Mouse (Mus musculus): ENCODE results near the gene Ntng2. TPM values are rescaled to one million over a fixed set of nuclear protein-coding genes. Genes with fewer than 3 reads are reported as not detected.

The Ntng2 gene
- polyA plus RNA-seq, 1 experiment from 2014 or later: 0.33 TPM

DNA sequence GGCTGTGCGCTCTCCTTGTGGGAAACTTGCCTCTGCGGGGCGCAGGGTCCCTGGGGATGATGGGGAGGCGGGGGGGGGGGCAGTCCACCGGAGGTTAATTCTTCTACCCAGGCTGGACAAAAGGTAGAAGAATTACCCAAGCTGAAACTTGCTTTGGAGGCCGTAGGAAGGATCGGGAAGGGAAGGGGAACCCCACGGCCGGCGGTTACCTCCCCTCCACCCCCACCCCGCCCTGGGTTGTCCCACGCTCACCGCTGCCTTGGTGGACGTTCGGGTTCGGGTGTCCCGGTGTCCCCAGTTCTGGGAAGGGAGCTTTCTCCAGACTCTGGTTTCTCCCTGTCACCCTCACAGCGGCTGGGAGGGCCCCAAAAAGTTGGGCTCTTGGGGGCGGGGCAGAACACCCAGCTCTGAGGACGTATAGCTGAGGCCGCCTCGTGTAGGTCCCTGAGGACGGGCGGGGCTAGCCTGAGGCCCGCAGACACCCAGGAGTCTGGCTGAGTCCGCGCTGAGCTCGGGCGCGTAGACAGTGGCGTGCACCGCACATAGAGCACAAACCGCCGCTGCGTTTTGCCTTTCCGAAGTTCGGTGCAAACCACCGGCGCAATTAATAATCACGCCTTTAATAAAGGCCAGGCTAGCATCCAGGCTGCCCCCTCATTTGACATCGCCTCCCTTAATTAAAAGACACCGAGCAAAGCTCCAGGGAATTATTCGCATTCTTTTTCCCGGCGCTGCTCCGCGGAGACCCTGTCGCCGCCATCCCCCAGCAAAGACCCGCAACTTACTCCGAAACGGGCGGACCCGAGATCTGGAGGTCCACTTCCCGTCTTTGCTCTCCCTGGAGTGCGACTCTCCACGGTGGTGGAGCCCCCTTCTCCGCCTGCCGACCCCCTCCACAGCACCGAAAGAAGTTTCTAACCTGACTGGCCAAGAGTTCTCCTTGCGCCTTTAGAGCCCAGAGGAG is 1.4 kb downstream of the Ntng2 start:
- peak overlapping the region; percentile 67 for H3K4me3 ChIP-seq
- H3K27me3 ChIP-seq (replicated peaks): peaks cover 95% of the 10 kb centered on the region
- peak overlapping the region; percentile 99 for H3K4me2 ChIP-seq
- H3K36me3 ChIP-seq: no peaks in the 10 kb centered on the region
- ATAC-seq (ENCODE audit: insufficient number of reproducible peaks, low FRiP score): no peak
- peak overlapping the region; percentile 69 for H3K9ac ChIP-seq
- no peaks in the 10 kb centered on the region for H3K9me3 ChIP-seq (replicated peaks)
- peaks cover 38% of the 10 kb centered on the region for H3K4me1 ChIP-seq (replicated peaks)
- H3K27ac ChIP-seq (ENCODE audit: poor library complexity, severe bottlenecking): no peak overlapping the region
- 1% methylated on average over 61 of the region's 61 CpGs for WGBS

DNA sequence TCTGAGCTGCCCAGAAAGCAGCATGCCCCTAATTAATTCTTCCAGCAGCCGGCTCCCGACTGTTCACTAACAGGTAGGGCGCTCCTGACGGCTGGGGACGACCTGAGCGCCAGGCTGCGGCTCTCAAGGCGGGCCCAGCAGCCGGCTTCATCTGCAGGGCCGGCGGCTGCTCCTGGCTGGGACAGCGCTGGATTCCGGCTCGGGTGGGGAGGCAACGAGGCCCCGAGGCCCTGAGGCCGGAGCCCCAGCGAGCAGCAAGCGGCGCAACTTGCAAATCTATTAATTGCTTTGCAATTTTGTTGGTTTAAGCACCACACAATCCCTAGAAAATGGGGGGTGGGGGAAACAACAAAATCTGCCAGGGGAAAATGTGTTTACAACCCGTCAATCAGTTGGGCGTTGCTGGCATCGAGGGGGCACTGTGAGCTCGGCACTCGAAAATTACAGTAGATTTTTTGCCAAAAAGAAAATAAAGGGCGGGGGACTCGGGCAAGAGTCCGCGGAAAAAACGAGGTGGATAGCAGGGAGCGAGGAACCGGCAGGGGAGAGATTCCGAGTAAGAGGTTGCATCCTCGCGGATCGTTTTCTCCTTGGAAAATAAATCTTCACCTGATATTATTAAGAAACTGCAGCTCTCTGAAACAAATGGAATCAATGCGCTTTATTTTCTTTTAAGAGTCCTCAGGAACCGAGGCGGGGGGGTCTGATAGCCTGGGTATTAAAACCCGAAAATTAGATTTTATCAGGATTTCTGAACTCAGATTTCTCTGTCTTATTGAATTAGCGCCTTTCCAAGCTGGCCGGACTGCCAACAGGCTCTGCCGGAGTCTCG is 2.3 kb downstream of the Ntng2 start:
- H3K4me3 ChIP-seq: peak overlapping the region; percentile 67
- peaks cover 44% of the 10 kb centered on the region for H3K4me1 ChIP-seq (replicated peaks)
- ATAC-seq (ENCODE audit: insufficient number of reproducible peaks, low FRiP score): no peak
- H3K4me2 ChIP-seq: peak overlapping the region; percentile 99
- H3K9me3 ChIP-seq (replicated peaks): no peaks in the 10 kb centered on the region
- WGBS: under 1% methylated on average over 44 of the region's 44 CpGs
- H3K27me3 ChIP-seq (replicated peaks): peaks cover 95% of the 10 kb centered on the region
- no peaks in the 10 kb centered on the region for H3K36me3 ChIP-seq
- 0 out of 2 replicates have a peak overlapping the region, but pooled peaks have one; percentile 69 for H3K9ac ChIP-seq
- H3K27ac ChIP-seq (ENCODE audit: poor library complexity, severe bottlenecking): no peak overlapping the region

DNA sequence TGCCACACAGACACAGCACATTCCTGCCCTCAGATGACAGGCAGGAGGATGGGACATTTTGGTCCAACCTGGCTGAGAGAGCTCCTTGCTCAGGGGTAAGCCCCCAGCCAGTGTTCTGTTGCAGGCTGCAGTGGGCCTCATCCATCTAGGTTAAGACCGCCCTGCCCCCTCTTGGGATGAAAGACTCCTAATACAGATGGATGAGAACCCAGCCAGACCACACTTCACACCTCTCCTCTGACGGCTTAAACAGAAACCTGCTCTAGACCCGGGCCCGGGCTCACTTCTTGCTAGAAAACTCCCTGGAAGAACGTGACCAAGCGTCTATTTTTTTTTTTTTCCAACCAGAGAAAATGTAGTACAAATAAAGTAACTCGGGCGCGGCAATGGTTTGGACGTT is 3.0 kb downstream of the Ntng2 start:
- 7% methylated on average over 10 of the region's 10 CpGs for WGBS

DNA sequence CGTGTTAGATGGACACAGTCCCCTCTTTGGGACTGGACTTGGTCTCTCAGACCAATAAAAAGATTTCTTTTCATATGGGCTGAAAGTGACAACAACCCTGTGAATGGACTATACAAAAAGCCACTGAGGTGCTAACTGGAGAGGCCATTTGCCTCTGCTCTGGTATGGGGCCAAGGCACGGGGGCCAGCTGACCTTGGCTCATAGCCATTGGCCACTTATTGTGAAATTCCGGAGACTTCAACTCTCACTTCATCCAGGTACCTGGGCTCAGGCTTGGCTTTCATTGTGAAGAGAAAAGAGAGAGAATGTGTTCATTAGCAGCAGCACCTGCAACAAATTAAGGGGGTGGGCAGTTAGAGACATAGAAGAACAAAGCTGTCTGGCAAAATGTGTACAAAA is 4.3 kb downstream of the Ntng2 start:
- H3K9me3 ChIP-seq (replicated peaks): no peaks in the 10 kb centered on the region; the same call in 1 of the 2 replicates
- 45% methylated on average over 3 of the region's 3 CpGs for WGBS
- H3K36me3 ChIP-seq: no peaks in the 10 kb centered on the region
- H3K4me2 ChIP-seq: no peak overlapping the region
- ATAC-seq (ENCODE audit: insufficient number of reproducible peaks, low FRiP score): no peak
- peaks cover 43% of the 10 kb centered on the region for H3K4me1 ChIP-seq (replicated peaks)
- H3K4me3 ChIP-seq: no peak overlapping the region
- H3K27me3 ChIP-seq (replicated peaks): peaks cover 81% of the 10 kb centered on the region
- no peak overlapping the region for H3K27ac ChIP-seq (ENCODE audit: poor library complexity, severe bottlenecking)
- no peak overlapping the region for H3K9ac ChIP-seq

More for the DNA sequence above, 3.0 kb downstream of the Ntng2 start:
- Histone ChIP-seq H3K4me2 (peak overlapping the region; percentile 99), H3K36me3 (no peaks in the 10 kb centered on the region), H3K27me3 (replicated peaks) (peaks cover 94% of the 10 kb centered on the region), H3K4me3 (peak overlapping the region; percentile 67; the same call in 1 of the 2 replicates), H3K4me1 (replicated peaks) (peaks cover 45% of the 10 kb centered on the region), H3K9me3 (replicated peaks) (no peaks in the 10 kb centered on the region), H3K9ac (no peak overlapping the region), H3K27ac (ENCODE audit: poor library complexity, severe bottlenecking) (no peak overlapping the region)
- ATAC-seq (ENCODE audit: insufficient number of reproducible peaks, low FRiP score): no peak

DNA sequence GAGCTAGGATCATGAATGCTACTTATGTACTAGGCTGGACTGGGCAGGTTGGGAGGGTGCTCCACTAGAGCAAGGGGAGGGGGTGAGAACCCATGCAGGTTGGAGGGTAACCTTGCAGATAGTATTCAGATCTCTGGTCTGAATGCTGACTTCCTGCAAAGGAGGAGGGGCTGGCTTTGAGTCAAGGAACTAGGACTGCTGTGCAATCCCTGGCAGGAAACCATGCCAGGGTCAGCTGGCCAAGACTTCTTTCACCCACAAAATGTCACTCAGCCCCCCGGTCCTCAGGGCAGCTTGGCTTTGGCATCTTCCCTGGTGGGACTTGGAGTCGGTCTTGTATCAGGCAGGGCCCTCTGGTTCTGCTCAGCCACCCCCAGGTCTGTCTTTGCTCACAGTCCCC is 5.4 kb downstream of the Ntng2 start:
- H3K36me3 ChIP-seq: no peaks in the 10 kb centered on the region
- ATAC-seq (ENCODE audit: insufficient number of reproducible peaks, low FRiP score): no peak
- no peak overlapping the region; the same call in 1 of the 2 replicates for H3K9ac ChIP-seq
- H3K27ac ChIP-seq (ENCODE audit: poor library complexity, severe bottlenecking): no peak overlapping the region
- WGBS: 75% methylated on average over 2 of the region's 2 CpGs
- no peaks in the 10 kb centered on the region; the same call in 1 of the 2 replicates for H3K9me3 ChIP-seq (replicated peaks)
- H3K27me3 ChIP-seq (replicated peaks): peaks cover 69% of the 10 kb centered on the region
- H3K4me3 ChIP-seq: no peak overlapping the region
- H3K4me1 ChIP-seq (replicated peaks): peaks cover 33% of the 10 kb centered on the region
- no peak overlapping the region for H3K4me2 ChIP-seq

DNA sequence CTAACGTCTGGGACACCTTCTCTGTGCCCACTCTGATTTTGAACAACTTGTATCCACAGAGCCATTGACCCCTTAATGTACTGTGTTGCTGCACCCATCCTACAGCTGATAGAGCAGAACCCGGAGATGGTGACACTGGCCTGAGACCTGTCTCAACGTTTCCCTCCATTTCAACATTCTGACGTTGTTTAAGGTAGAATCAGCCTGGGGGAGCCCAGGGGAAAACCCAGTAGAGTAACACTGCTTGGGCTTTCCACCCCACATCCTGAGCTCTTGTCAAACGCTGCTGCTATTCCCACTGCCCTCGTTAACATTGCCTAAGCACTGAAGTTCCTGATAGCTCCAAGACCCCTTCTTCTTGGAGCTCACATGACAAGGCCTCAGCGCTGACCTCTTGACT is 5.9 kb downstream of the Ntng2 start:
- no peak overlapping the region for H3K27ac ChIP-seq (ENCODE audit: poor library complexity, severe bottlenecking)
- no peak overlapping the region; the same call in 1 of the 2 replicates for H3K9ac ChIP-seq
- 60% methylated on average over 7 of the region's 7 CpGs for WGBS
- peaks cover 65% of the 10 kb centered on the region for H3K27me3 ChIP-seq (replicated peaks)
- H3K9me3 ChIP-seq (replicated peaks): no peaks in the 10 kb centered on the region; the same call in 1 of the 2 replicates
- H3K4me3 ChIP-seq: no peak overlapping the region
- H3K36me3 ChIP-seq: no peaks in the 10 kb centered on the region
- H3K4me1 ChIP-seq (replicated peaks): peaks cover 33% of the 10 kb centered on the region
- no peak for ATAC-seq (ENCODE audit: insufficient number of reproducible peaks, low FRiP score)
- H3K4me2 ChIP-seq: no peak overlapping the region

DNA sequence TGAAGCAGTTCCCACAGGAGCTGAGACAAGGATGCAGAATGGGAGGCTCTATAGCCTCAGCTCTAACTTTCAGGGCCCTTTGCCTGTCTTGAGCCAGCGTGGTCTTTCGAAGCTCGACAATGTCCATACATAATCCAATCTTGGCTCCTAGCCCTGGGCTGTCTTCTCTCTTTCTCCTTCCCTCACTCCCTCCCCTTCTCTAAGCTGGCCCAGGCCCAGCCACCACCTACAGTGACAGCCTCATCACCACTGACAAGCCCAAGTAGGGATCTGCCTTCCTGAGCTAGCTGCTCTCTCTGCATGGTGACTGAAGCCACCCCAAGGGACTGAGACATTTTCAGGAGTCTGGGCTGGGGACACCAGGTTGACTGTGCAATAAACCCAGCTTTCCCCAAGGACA is 6.5 kb downstream of the Ntng2 start:
- Histone ChIP-seq H3K36me3 (no peaks in the 10 kb centered on the region), H3K4me2 (no peak overlapping the region), H3K27ac (ENCODE audit: poor library complexity, severe bottlenecking) (no peak overlapping the region), H3K4me3 (no peak overlapping the region), H3K9ac (no peak overlapping the region), H3K27me3 (replicated peaks) (peaks cover 65% of the 10 kb centered on the region), H3K9me3 (replicated peaks) (no peaks in the 10 kb centered on the region; the same call in 1 of the 2 replicates), H3K4me1 (replicated peaks) (peaks cover 27% of the 10 kb centered on the region)
- WGBS: 70% methylated on average over 3 of the region's 3 CpGs
- ATAC-seq (ENCODE audit: insufficient number of reproducible peaks, low FRiP score): no peak

DNA sequence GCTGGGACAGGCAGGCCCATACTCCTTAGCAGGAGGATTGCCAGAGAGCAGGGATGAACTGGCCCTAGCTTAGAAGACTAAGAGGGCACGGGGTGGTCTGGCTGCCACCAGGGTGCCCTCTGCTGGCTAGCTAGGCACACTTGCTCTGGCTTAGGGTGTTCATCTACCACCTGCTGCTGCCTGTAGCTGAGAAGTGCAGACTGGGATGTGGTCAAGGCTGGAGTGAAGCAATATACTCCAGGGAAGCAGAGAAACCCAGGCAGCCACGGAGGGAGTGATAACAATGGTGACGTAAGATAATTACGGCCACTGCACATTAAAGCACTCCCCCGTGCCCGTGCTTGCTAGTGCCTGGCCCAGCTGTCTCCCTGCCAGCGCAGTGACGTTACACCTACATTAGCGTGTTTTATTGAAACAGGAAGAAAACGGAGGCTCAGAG is 7.4 kb downstream of the Ntng2 start:
- 37% methylated on average over 10 of the region's 10 CpGs for WGBS
- peak; percentile 51; the same call in 1 of the 2 replicates for ATAC-seq (ENCODE audit: insufficient number of reproducible peaks, low FRiP score)
- H3K27me3 ChIP-seq (replicated peaks): peaks cover 67% of the 10 kb centered on the region

DNA sequence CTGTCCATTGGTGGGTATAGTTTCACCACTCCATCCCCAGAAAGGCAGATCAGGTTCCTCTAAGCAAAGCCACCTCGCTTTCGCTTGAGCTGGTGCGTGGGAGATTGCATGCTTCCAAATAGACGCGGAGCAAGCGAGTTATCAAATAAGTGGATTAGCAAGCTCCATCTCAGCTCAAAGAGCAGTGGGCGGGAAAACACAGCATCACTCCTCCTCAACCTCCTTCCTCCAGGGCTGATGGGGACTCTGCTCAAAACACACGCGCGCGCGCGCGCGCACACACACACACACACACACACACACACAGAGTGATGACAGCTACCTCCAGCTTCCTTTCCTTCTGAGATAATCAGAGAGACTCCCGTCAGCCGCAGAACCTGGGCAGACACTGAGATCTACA is 13.5 kb downstream of the Ntng2 start:
- Histone ChIP-seq H3K4me3 (no peak overlapping the region), H3K36me3 (no peaks in the 10 kb centered on the region), H3K9me3 (replicated peaks) (no peaks in the 10 kb centered on the region; the same call in 1 of the 2 replicates), H3K9ac (no peak overlapping the region), H3K27me3 (replicated peaks) (peaks cover 45% of the 10 kb centered on the region), H3K4me1 (replicated peaks) (no peaks in the 10 kb centered on the region), H3K27ac (ENCODE audit: poor library complexity, severe bottlenecking) (no peak overlapping the region), H3K4me2 (no peak overlapping the region)
- 56% methylated on average over 17 of the region's 17 CpGs for WGBS
- ATAC-seq (ENCODE audit: insufficient number of reproducible peaks, low FRiP score): no peak

More for the DNA sequence above, 7.4 kb downstream of the Ntng2 start:
- Histone ChIP-seq H3K27ac (ENCODE audit: poor library complexity, severe bottlenecking) (no peak overlapping the region), H3K4me1 (replicated peaks) (peaks cover 17% of the 10 kb centered on the region), H3K9me3 (replicated peaks) (no peaks in the 10 kb centered on the region; the same call in 1 of the 2 replicates), H3K4me2 (no peak overlapping the region), H3K9ac (no peak overlapping the region), H3K4me3 (no peak overlapping the region), H3K36me3 (no peaks in the 10 kb centered on the region)

DNA sequence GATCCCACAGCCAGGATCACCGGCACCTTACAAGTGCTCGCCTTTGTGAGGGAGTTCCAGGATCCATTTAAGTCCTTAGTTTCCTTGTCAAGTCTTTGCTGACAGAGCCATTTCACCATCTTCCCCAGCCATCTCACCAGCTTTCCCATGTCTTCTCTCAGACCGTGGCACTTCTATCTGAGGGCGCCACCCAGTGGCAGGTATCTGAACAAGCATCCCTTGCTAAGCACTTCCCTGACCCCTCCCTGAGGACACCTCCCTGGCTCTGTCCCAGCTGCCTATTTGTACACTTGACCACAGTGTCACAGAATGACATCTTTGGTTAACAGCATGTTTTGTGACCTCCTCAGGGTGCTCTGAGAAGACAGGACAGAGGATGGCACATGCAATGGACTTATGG is 15.2 kb downstream of the Ntng2 start:
- WGBS: 19% methylated on average over 4 of the region's 4 CpGs
- Histone ChIP-seq H3K4me2 (no peak overlapping the region), H3K27me3 (replicated peaks) (peaks cover 45% of the 10 kb centered on the region), H3K9ac (no peak overlapping the region), H3K9me3 (replicated peaks) (no peaks in the 10 kb centered on the region), H3K4me1 (replicated peaks) (no peaks in the 10 kb centered on the region), H3K36me3 (no peaks in the 10 kb centered on the region), H3K4me3 (no peak overlapping the region), H3K27ac (ENCODE audit: poor library complexity, severe bottlenecking) (no peak overlapping the region)
- ATAC-seq (ENCODE audit: insufficient number of reproducible peaks, low FRiP score): no peak

DNA sequence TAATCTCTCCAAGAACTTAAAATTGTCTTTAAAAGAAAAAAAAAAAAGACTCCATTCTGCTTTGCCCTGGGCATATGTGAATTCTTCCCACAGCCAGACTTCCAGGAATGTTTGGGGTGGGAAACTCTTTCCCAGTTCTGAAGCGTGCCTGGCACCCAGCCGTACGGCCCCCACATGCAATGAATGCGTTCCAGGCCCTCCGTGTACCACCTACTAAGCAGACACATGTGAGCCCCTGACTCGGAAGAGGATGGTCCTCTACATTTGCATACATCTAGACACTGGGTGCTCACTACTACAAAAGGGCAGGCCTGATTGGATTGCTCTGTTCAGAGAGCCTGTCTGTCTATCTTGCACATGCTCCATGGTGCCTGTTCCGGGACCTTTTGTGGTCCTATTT is 17.0 kb downstream of the Ntng2 start:
- H3K27me3 ChIP-seq (replicated peaks): peaks cover 34% of the 10 kb centered on the region
- no peak overlapping the region for H3K4me2 ChIP-seq
- H3K27ac ChIP-seq (ENCODE audit: poor library complexity, severe bottlenecking): no peak overlapping the region; the same call in 1 of the 2 replicates
- no peak overlapping the region for H3K9ac ChIP-seq
- H3K9me3 ChIP-seq (replicated peaks): no peaks in the 10 kb centered on the region
- no peaks in the 10 kb centered on the region for H3K4me1 ChIP-seq (replicated peaks)
- 72% methylated on average over 7 of the region's 7 CpGs for WGBS
- no peak overlapping the region for H3K4me3 ChIP-seq
- H3K36me3 ChIP-seq: no peaks in the 10 kb centered on the region
- ATAC-seq (ENCODE audit: insufficient number of reproducible peaks, low FRiP score): no peak

Measured in heart, embryonic 12.5 days (tissue).